Mouse (Mus musculus) layer of hippocampus, adult 2 months (tissue): ENCODE results near the gene Acsl1. TPM values are rescaled to one million over a fixed set of nuclear protein-coding genes. Genes with fewer than 3 reads are reported as not detected.
A peak's percentile ranks its signal among the peaks of the same experiment; 100 is the strongest.

Experiments
- DNase-seq, 2 experiments: peaks; one replicate each; pipeline ENCODE4 v3.0.0; 2022; ENCODE audit warnings: low spot score in 2 of 2
- H3K27ac ChIP-seq: fragments of 200-600 bp; 2 replicates; pipeline ENCODE4 v1.8.1; 2022
- H3K4me3 ChIP-seq: fragments of 200-600 bp; 2 replicates; pipeline ENCODE4 v1.8.1; 2022; ENCODE audit warnings: mild to moderate bottlenecking
- CTCF ChIP-seq: fragments of 200-600 bp; conservative IDR thresholded peaks from 2 replicates; pipeline ENCODE4 v1.8.1; 2022; ENCODE audit warnings: antibody characterized with exemption, mild to moderate bottlenecking, moderate library complexity
- total RNA-seq, 2 experiments: library from RNA; stranded (reverse); gene quantifications; 2 replicates each; pipeline ENCODE4 v1.2.3; 2021

The Acsl1 gene
- total RNA-seq, 2 experiments from 2014 or later = 41.8 to 43.5 TPM

DNA sequence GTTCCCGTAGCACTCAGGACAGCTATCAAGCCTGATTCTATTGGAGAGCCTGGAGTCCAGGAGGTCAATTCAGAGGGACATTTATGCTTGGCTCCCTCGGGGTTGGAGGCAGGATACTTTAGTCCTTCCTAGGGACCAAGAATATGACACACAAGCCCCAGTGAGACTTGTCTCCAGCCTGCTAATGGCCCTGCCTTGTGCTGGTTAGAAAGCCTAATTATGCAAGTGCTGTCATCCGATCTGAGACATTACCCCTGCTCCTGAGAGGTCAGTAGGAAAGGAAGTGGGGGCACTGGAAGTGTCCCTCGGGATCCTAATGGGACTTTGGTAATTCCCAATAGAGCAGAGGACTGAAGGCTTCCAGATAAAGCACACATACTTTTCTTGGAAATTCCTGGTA, 59.7 kb downstream of the Acsl1 start:
- DNase-seq = no peak
- no peak overlapping the region for H3K27ac ChIP-seq
- H3K4me3 ChIP-seq = no peak overlapping the region
- no peak for TF ChIP-seq CTCF

- Histone ChIP-seq H3K4me3 (no peak overlapping the region), H3K27ac (no peak overlapping the region)
- DNase-seq = no peak
- no peak for TF ChIP-seq CTCF
Observed at GRCm38 (mm10) chr8:46533926-46534325, 63.1 kb downstream of the Acsl1 start.

GRCm38 (mm10) chr8:46539701-46540100, 68.9 kb downstream of the Acsl1 start:
- H3K27ac ChIP-seq = no peak overlapping the region
- no peak for TF ChIP-seq CTCF
- DNase-seq = no peak
- H3K4me3 ChIP-seq = no peak overlapping the region

DNA sequence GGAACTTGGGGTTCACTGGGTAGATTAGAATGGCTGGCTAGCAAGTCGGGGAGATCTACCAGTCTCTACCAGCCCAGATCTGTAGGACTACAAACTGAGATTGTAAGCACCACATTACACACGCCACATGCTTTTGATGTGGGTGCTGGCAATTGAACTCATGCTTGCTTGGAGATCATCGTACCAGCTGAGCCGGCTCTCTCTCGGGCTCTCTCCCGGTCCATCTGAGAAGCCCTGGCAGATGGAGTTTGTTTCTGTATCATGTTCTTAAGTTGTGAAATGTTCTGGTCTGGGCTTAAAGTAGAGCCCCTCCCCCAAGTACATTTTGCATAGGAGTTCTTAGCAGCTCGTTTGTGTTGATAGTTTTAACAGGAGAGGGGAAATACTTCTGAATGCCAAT, 72.4 kb downstream of the Acsl1 start:
- Histone ChIP-seq H3K27ac (no peak overlapping the region), H3K4me3 (no peak overlapping the region)
- TF ChIP-seq CTCF = no peak
- DNase-seq = peak in 1 of 2 experiments; percentile 36

GRCm38 (mm10) chr8:46543662-46544061, 72.8 kb downstream of the Acsl1 start:
- Histone ChIP-seq H3K27ac (no peak overlapping the region), H3K4me3 (no peak overlapping the region)
- DNase-seq = no peak
- no peak for TF ChIP-seq CTCF

- Histone ChIP-seq H3K4me3 (no peak overlapping the region), H3K27ac (peak overlapping the region; percentile 39; the same call in 1 of the 2 replicates)
- no peak for TF ChIP-seq CTCF
- no peak for DNase-seq
Observed at GRCm38 (mm10) chr8:46545854-46546253, 75.0 kb downstream of the Acsl1 start.

GRCm38 (mm10) chr8:46546431-46547176, 75.8 kb downstream of the Acsl1 start:
- Histone ChIP-seq H3K27ac (no peak overlapping the region), H3K4me3 (no peak overlapping the region)
- no peak for DNase-seq
- TF ChIP-seq CTCF = 0 out of 2 replicates have a peak, but pooled peaks have one; percentile 25

DNA sequence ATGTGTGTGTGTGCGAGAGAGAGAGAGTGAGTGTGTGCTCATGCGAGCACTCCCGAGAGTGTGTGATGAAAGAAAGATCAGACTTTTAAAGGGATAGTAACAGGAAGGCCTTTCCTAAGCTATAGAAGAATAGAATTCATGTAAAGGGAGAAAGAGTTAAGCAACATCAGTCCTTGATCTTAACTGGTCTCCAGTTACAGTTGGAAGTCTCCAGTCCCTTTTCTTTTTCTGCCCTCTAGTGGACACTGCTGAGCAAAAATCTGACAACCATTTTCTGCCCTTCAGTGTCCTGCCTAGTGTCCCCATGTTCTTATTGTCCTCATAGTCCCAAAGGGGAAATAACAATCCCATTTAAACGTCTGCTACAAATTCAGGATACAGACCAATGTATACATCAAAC, 76.4 kb downstream of the Acsl1 start:
- peak in 1 of 2 experiments; percentile 47 for DNase-seq
- peak; percentile 87 for TF ChIP-seq CTCF
- no peak overlapping the region for H3K27ac ChIP-seq
- no peak overlapping the region for H3K4me3 ChIP-seq

DNA sequence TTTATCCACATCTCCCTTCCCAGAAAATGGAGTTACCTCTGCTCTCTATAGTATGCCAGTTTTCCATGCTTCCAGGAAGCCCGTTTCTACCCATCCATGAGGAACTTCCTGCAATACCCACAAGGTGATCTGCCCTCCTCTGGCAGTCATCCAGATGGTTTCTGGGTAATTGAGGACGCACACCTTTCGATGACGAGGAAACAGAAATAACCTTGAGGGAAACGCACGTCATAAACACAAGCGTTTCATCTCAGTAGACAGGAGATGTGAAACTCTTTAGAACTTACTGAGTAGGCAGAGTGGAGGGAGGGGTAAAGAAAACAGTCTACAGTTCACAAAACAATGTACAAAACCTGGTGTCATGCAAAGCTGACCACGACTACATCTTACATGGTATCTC, 79.2 kb downstream of the Acsl1 start:
- TF ChIP-seq CTCF = no peak
- DNase-seq = no peak
- no peak overlapping the region for H3K27ac ChIP-seq
- H3K4me3 ChIP-seq = no peak overlapping the region

DNA sequence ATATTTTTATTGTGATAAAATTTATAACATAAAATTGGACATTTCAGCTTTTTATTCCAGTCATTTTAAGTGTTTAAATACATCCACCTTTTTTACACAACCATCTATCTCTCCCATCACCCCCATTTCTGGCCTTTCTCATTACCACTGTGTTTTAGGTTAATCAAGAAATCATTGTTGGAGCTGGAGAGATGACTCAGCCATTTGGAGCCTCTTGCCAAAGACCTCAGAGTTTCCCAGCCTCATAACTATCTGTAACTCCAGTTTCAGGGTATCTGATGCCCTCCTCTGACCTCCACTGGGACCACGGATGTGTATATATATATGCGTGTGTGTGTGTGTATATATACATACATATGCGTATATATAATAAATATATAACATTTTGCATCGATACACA, 80.2 kb downstream of the Acsl1 start:
- H3K4me3 ChIP-seq = peak overlapping the region; percentile 66
- no peak for DNase-seq
- peak overlapping the region; percentile 86 for H3K27ac ChIP-seq
- TF ChIP-seq CTCF = no peak

DNA sequence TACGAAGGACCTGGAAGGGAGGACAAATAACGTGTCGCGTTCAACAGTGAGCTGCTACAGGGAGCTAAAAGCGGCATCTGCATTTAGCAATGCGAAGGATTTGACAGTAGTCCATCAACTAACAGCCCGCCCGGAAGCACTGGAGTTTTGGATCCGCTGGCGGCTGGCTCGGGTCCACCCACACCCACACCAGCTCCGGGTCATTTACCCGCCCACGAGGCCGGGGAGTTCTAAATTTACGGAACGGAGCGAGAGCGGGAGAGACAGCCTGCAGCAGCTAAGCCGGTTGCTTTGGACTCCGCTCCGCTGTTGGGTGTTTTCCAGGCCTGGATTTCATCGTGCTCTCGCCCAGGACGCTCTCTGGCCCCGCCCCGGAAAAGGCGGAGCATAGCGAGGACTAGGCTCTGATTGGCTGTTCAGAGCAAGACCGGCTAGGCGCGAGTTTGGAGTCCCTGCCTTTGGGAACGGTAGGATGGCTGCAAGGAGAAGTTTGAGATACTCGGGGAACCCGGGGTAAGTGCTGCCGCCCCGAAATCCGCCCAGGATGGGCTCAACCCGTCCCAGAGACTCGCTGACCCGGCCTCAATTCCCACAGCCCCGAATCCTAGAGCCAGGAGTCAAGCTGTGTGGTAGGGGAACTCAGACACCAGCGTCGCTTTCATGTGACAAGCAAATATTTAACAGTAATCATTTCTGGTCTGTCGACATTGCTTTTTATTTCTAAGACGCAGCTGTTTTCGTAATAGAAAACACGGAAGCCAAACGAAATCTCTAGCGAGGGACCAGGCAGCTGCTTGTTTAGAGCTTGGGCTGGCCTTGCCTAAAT, 81.0 kb downstream of the Acsl1 start, which contains the start of gene Cenpu:
TSS of gene Cenpu (plus strand) at position 414 of the 826 bp plus-strand sequence.
- TF ChIP-seq CTCF = no peak
- H3K27ac ChIP-seq = peak within 1 kb of the TSS; percentile 86
- DNase-seq = peak; percentile 100
- peak within 1 kb of the TSS; percentile 66 for H3K4me3 ChIP-seq

DNA sequence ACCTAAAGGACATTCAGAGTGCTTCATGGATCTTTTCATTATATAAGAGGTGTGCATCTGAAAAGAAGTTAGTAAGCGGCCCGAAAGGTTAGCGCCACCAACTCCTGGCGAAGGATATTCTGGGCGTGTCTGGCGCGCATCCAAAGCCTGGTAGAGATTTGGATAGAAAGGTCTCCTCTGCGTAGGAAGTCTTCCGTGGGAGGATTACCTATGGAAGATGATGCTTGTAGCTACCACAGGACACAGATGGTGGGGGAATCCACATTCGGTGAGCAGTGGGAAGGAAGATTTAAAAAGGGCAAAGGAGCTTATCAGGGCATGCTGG, 81.6 kb downstream of the Acsl1 start:
- no peak for TF ChIP-seq CTCF
- Histone ChIP-seq H3K27ac (peak overlapping the region; percentile 11; the same call in 1 of the 2 replicates), H3K4me3 (peak overlapping the region; percentile 66)
- DNase-seq = no peak

- peak; percentile 70 for TF ChIP-seq CTCF
Observed at GRCm38 (mm10) chr8:46559428-46559827, 88.6 kb downstream of the Acsl1 start.

DNA sequence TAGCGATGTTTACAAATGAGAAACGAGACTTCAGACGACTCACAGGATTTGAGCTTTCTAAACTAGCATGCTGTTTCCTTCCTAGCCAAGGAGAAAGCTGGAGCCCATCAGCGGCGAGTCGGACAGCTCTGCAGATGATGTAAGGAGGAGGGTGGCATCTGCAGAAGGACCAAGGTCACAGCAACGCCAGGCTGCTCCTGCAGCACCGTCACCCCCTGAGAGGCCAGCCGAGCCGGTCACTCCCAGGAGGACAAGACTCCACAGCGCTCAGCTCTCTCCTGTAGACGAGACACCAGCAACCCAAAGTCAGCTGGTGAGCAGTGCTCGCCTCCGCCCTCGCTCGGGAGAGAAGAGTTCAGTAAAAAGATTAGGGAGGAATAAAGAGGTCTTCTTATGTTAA, 91.5 kb downstream of the Acsl1 start:
- no peak for TF ChIP-seq CTCF
- no peak for DNase-seq
- Histone ChIP-seq H3K4me3 (no peak overlapping the region), H3K27ac (no peak overlapping the region)

More at GRCm38 (mm10) chr8:46559428-46559827, 88.6 kb downstream of the Acsl1 start:
- peak in 1 of 2 experiments; percentile 46 for DNase-seq
- H3K4me3 ChIP-seq = no peak overlapping the region
- no peak overlapping the region for H3K27ac ChIP-seq
